Mouse (Mus musculus) forelimb bud, embryonic 11.5 days (tissue): Measurements from ENCODE around the gene Acot13.
A peak's percentile ranks its signal among the peaks of the same experiment; 100 is the strongest.
"Not testable (repeated sequence)": the region's sequence is repeated elsewhere in the genome, so short reads cannot be mapped to it uniquely, and the experiment has no call there.

Experiments used
- DNase-seq: peaks from one replicate; pipeline ENCODE4 v3.0.0-alpha.2; 2012; ENCODE audit warnings: low read depth, low spot score

Acot13 gene

DNA sequence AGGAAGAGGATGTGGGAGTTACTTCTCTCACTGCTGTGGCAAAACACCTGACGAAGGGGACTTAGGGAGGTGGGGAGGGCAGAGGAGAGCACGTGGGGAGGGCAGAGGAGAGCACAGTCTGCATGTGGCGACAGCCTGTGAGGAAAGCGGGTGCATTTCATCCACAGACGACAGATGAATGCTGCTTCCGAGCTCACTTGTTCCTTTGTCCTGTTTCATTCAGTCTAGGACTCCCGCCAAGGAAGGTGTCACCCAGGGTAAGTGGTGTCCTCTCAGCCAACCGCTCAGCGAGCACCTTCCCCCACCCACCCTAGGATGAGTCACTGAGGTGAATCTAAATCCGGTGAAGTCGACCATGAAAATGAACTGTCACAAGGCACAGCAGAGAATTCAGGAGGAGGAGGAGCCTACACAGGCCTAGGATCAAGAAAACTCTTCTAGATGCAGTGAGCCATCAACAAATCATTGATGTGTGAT is 45.3 kb downstream of the Acot13 start:
- no peak for DNase-seq

DNA sequence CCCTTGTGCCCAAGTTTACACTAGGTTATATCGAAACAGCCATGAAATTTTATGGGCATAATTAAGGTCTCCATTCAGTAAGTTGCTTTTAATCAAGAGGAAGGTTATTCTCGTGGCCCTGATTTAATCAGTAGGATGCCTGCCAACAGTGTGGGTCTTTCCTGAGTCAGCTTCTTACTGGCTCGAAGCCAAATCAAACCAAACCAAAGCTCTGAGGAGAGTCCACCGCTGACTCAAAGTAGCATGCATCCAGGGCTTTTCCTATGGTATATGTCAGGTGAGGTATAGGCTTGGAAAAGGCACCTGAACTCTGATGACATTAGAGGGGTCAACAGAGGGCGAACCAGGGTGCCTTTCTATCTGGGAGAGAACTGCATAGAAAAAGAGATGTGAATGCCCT is 49.4 kb downstream of the Acot13 start:
- DNase-seq = no peak

DNA sequence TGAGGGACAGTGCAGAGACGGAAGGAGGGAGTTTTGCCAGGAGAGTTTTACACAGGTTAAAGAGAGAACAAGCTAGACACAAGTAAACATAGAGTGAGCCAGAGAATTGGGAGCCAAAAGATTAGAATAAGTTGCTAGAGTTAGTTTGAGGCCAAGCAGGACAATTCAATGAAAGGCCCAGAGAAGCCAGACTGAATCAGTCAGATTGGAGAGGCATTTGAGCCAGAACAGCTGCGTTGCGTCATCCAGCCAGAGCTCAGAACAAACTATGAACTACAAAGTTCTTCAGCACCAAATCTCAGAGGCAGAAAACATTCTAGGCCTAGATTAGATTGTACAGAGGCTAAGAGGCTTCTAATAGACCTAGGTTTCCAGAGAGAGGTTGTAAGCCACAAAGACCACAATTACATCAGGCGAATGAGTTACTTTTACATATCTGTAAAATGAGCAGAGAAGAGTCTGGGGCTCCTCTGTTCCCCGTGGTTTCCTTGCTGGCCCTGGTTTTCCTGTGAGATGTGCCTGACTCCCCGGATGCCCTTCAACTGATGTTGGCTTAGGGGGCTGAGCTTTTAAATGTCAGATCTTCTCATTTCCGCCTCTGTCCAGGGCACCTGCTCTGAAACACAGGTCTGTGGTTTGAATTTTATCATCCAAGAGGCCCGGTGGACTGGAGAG is 52.5 kb downstream of the Acot13 start:
- DNase-seq = no peak

DNA sequence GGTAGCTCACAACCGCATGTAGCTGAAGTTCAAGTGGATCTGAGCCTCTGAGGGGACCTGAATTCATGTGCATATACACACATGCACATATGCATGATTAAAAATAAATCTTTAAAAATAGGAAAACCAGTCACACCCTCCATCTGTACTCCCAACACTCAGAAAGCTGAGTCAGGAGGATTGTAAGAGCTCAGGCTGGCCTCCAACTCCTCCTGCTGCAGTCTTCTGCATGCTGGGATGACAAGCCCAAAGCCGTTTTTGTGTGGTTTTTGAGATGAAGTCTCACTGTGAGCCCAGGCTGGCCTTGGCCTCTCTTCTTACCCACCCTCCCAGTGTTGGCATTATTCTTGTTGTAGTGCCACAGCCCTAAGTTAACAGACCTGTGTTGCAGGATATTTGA is 53.3 kb downstream of the Acot13 start:
- no peak for DNase-seq

DNA sequence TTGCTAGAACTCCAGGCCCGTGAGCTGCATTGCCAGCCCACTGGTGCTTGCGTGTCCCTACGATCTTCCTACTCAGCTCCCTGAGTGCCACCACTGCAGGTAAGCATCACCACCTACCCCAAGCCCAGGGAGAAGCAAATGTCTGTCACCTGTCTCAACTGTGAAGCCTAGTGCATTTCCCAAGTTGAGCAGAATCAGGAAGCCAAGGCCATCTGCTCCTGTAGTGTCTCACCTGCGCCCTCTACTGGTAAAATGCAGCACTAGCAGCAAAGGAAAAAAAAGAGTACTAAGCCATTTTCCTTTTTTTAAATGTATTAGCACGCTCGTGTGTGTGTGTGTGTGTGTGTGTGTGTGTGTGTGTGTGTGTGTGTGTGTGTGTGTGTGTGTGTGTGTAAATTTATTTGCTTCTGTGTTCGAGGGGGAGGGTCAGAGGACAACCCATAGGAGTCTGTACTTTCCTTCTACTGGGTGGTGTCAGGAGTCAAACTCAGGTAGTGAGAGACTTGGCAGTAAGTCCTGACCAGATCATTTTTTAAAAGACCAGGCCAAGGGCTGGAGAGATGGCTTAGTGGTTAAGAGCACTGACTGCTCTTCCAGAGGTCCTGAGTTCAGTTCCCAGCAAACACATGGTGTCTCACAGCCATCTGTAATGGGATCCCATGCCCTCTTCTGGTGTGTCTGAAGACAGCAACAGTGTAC is 55.0 kb downstream of the Acot13 start:
- peak; percentile 63 for DNase-seq

DNA sequence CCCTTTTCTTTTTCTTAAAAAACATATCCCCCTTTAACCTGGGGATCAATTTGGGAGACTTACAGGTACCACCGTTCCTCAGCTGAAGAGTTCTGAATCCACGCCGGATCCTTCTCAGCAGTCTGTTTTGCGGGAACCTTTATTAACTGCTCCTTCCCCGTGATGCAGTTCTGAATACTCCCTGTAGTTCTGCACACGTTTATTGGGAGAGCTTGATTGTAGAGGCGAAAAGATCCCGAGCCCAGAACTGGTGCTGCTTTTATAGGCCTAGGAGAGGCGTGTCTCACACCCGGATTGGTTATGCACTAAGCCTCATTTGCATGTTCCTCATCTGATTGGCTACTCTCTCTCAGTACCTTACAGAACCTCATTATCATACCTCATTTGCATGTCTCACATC is 59.9 kb downstream of the Acot13 start:
- DNase-seq = not testable (repeated sequence)
